Mouse (Mus musculus) CD4-positive, CD25-positive, alpha-beta regulatory T cell, adult 2 months (primary cell): Measurements from ENCODE around the gene Tpcn2.

Experiments
- DNase-seq: peaks from one replicate; pipeline ENCODE4 v3.0.0-alpha.2; 2012; ENCODE audit warnings: low read depth, low spot score

Tpcn2 gene

DNA sequence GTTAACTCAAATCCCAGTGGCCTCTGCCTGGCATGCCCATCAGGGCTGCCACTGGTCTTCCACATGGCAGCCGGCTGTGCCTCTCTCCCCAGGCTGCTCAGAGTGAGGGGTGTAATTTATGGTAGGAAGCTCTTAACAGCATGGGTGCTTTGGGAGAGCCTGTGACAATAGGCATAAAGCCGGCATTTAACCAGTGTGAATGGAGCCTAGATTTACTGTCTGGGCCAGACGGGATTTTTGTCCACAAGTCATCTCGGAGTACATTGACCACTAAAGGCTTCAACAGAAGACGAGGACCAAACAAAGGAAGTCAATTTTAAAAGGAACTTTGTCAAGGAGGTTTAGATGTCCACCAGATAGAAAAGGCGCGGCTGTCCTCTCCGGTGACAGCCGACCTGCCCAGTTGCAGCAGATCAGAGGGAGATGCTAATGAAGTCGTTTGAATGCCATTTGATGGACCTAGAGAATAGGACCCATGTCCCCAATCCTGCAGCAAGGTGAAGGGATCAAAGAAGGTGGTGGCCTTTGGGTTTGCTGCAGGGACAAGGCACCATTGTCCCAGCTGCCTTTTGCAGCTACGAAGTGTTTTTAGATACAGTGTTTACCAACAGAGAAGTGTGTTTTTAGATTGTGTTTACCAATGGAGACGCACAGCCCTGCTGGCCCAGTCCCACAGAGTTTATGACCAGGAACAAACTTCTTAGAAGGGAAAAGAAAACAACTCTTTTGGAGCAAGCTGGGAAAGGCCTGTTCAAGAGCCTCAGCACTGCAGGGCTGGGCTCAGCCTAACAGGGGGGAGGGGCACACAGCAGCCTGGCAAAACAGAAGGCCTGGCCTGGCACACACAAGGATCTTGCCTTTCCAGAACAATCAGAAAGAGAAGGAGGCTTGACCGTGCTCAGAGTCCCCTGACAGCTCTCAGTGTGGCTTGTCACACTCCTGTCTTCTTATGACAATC lies 124.2 kb downstream of the Tpcn2 start:
- no peak for DNase-seq

DNA sequence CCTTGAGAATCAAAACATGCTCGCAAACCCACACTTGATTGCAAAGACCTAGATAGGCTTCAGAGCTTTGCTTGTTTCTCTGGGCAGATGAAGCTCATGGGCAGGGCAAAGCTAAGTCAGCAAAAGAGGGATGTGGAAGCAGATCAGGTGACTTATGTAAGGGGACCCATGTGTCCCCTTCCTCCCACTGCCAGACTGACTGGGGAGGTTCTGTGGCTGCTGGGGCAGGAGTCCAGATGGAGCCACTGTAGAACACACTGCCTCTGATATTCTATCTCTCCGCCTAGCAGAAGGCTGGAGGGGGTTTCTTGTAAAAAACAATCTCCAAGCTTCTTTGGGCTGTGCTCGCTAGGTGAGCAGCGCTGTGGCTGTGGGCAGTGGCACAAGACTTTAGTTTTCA lies 128.1 kb downstream of the Tpcn2 start:
- DNase-seq, result no peak

DNA sequence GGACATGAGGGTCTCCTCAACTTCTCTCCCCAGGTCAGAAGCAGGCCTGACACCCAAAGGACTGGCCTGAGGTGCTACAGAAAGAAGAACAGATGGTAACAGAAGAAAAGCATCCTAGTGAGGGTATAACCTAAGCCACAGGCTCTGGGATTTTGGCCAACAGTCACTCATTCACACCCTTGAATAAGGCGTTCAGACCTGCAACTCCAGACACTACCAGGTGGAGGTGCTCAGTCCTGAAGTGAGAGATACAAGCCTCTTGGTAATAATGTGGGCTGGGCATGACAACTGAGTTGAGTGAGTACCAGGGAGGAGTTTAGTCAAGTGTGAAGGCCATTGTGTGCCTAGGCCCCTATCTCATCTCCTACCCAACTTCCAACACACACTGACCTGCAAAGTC lies 129.7 kb downstream of the Tpcn2 start:
- DNase-seq, result no peak

DNA sequence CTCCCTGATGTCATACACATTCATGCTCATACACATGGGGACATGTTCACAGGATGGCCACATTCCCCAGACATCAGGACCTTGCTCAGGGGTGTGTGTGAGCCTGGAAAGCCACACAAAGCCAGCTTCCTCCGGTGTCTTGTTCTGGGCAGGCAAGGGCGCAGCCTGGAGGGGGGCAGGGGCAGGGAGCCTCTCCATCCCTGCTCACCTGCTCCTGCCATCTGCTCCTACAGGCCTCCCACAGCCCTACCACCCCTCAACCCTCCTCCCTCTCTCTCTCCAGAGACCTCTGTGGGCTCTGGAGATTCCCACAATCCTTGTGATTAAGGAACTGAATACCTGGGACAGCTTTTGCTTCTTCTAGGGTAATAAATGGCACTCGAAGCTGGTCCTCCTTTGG lies 132.0 kb downstream of the Tpcn2 start:
- no peak for DNase-seq

DNA sequence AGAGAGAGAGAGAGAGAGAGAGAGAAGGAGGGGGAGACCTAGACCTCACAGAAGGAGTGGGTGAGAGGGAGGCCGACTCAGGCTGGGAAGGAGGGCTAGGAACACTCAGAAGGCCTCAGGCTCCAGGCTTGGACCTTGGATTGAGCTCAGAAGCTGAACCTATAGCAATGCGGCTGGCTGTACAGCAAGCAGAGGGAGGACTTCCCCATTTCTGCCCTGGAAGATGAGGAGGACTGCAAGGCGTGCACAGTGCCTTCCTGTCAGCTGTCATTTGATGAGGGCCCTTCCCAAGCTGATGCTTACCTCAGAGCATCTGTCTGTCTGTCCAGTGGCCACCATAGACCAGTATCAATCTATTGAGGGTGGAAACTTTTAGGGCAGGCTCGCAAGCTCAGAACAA lies 134.9 kb downstream of the Tpcn2 start:
- DNase-seq, result no peak

DNA sequence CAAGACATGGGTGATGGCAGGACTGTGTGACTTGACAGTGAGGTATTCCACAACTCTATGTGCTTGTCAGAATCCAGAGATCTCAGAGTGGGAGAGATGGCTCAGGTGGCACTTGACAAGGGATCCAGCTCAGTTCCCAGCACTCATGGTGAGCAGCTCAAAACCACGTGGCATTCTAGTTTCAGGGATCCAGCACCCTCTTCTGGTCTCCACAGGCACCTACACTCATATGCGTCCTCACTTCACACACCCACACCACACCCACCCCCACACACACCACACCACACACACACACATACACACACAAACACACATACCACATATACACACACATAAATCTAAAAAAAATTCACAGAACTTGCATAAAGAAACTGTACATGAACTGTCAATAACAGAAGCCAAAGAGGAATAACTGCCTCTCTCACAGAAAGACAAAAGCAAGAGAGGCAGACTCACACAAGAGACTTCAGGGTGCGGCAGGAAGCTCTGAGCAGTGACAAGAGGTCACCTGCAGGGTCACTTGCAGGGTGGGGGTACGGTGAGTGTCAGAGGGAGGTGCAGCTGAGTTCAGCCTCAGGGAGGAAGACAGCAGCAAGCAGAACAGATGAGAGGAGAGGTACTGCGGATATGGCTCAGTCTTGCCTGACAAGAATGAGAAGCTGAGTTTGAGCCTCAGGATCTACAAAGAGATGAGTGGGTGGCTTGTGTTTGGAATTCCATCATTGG lies 135.7 kb downstream of the Tpcn2 start:
- no peak for DNase-seq

DNA sequence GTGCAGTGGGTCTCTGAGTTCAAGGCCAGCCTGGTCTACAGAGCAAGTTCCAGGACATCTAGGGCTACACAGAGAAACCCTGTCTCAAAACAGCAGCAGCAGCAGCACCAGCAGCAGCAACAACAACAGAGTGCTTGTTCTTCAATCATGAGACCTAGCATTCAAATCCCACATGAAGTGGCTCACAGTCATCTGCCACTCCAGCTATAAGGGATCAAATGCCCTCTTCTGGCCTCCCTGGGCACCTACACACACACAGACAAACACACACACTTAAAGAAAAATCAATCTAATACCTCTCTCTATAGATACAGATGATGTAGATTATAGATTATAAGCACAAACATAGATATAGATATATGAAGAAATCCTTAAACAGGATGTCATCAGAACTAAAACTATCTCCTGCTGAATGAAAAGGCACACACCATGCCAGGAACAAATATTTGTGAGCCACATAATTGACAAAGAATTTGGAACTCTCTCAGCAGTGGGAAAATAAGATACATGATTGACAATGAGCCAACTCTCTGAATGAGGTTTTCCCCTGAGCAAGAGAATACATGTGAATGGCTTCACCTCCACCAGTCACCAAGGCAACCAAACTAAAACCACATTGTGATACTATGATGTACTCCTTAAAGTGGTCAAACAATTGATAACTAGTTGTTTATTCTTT lies 137.4 kb downstream of the Tpcn2 start:
- DNase-seq, result no peak

DNA sequence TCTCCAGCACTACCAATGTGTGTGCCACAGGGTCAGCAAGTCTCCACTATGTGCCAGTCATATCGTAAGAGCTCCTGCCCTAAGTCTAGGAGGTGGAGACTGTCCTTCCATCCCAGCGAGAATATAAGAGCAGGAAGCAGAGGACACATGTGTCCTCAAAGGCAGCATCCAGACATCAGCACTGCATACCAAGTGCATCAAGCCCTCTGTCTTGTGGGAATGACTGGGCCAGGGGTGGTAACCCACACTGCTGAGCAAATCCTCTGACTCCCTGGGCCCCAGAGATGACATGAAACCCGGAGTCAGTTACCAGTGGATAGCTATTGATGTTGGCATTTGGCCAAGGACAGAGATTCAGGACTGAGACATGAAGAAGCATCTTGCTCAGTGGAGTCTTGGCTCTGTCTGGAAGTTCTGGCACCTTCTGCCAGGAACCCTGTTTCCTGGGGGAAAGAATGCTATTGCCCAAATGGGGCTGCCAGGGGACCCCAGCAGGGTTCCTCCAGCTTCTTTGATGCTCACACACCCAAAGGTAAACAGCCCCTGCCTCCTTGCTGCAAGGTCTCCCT lies 140.2 kb downstream of the Tpcn2 start:
- DNase-seq, result no peak

DNA sequence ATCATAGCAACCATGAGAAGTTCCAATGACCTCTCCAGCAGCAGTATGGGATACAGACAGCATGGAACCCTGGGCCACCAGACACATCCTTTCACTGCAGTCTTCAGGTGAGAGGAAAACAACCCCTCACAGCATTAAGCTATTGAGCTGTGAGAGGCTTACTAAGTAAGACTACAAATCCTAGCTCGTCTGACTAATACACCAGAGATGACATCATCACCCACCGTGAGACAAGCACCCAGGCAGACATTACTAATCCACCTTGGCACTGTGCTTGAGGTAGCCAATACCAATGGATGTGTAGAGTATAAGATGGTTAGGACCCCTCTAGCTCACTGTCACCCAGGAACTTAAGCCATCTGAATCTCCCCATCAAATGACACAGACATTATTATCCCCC lies 143.2 kb downstream of the Tpcn2 start:
- DNase-seq, result no peak

DNA sequence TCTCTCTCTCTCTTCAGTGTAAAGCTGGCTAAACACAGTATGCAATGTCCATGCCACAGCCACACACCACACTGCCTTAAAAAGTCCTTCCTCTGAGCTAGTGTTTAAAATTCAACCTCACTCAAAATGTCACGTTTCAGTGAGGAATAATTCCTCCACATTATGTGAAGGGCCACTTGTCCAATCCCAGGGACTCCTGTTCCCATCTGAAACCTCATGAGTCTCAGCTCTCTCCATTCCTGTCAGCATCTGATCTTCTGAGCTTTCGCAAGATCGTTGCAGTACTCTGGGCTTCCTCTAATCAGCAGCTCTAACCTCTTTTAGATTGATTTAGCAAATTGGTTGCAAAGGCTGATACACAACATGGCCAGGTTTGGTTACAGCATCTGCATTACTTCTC lies 144.2 kb downstream of the Tpcn2 start:
- no peak for DNase-seq

DNA sequence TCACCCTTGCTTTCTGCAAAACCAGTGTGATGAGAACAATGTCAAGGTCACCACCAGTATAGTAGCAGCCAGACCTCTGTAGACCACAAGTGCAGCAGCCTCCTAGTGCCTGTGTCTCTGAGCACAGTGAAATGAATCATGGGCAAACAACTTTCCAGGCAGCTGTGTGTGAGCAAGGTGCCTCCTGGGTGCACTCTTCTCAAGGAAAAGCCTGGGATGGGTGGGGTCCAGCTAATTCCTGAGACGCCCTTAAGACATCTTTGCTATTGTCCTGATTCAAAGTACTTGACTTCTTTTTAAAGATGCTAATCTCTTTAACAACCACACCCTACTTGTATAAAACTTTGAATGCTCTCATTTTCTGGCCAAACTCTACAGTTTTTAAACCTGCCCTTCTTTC lies 144.7 kb downstream of the Tpcn2 start:
- no peak for DNase-seq

DNA sequence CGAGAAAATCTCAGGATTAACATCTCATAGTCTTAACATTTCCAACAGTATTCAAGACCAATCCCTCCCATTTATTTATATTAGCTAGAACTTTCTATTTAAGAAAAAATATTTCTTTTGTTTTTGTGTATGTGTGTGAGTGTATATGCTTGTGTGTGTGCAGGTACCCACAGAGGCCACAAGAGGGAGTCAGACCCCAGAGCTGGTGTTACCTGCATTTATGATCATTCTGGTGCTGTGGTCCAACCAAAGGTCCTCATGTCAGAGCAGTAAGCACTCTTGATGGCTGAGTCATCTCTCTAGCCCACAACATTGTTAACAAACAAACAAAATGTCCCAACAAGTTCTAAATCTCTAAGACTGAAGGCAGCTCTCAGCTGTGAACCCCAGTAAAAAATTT lies 145.9 kb downstream of the Tpcn2 start:
- no peak for DNase-seq

DNA sequence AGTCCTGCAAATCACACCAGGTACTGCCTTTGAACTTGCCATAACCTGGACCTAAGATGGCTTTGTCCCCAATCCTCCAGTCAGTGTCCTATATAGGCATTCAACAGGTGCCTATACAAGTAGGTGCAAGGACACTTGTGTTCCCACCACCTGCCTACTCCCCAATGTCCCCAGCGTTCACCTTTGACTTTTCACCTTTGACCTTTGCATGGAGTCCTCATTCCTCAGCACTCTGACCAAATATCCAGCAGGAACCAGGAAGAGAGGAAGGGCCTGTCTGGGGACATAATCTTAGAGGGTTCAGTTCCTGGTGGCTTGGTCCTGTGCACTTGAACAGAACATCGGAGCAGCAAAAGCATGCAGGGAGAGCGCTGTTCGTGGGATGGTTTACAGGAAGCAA lies 147.0 kb downstream of the Tpcn2 start:
- DNase-seq, result no peak
